Mouse (Mus musculus) liver, embryonic 14.5 days (tissue): Measurements from ENCODE around the gene Adipor2. TPM values are rescaled to one million over a fixed set of nuclear protein-coding genes. Genes with fewer than 3 reads are reported as not detected.

Experiments
- ATAC-seq: fragments of 200-750 bp; cut with Nextera tagmentation; 2 replicates; pipeline ENCODE4 v1.8.0; 2017; ENCODE audit warnings: moderate number of reproducible peaks, mild to moderate bottlenecking, moderate library complexity; ENCODE audit not compliant: insufficient read depth
- DNase-seq, 3 experiments: peaks; one replicate each; pipeline ENCODE4 v3.0.0-alpha.2; 2012 to 2013; ENCODE audit warnings: low read depth in 3 of 3, low spot score in 3 of 3
- H3K27ac ChIP-seq: fragments of 300-500 bp; sonication (generic); 2 replicates; pipeline ENCODE4 v1.5.1; 2014; ENCODE audit warnings: moderate library complexity, mild to moderate bottlenecking, control low read depth, inconsistent platforms
- H3K27me3 ChIP-seq: fragments of 300-500 bp; sonication (generic); 2 replicates; pipeline ENCODE4 v1.6.1; 2014; ENCODE audit warnings: mild to moderate bottlenecking, low read length, moderate library complexity; ENCODE audit not compliant: control insufficient read depth, insufficient read depth
- H3K36me3 ChIP-seq: fragments of 300-500 bp; sonication (generic); replicated peaks from 2 replicates; pipeline ENCODE4 v1.6.1; 2014; ENCODE audit warnings: low read depth; ENCODE audit not compliant: control insufficient read depth, insufficient read depth
- H3K4me1 ChIP-seq, 2 experiments: fragments of 200-500 bp in 1 of 2; fragments of 300-500 bp in 1 of 2; sonication (generic) in 1 of 2; replicated peaks; 2 replicates each; pipeline ENCODE4 v1.6.1; 2012 to 2014; ENCODE audit warnings: antibody characterized with exemption in 1 of 2, inconsistent platforms in 1 of 2, low read length in 1 of 2; ENCODE audit not compliant: control insufficient read depth in 2 of 2, insufficient read depth in 2 of 2
- H3K4me2 ChIP-seq: fragments of 300-500 bp; sonication (generic); 2 replicates; pipeline ENCODE4 v1.6.1; 2014; ENCODE audit warnings: low read depth, mild to moderate bottlenecking, control low read depth, moderate library complexity
- H3K4me3 ChIP-seq, 2 experiments: fragments of 200-500 bp in 1 of 2; fragments of 300-500 bp in 1 of 2; sonication (generic) in 1 of 2; 2 replicates each; pipeline ENCODE4 v1.5.1; 2012 to 2014; ENCODE audit warnings: low read depth in 2 of 2, low read length in 2 of 2, mild to moderate bottlenecking in 2 of 2, control low read depth in 1 of 2, inconsistent platforms in 1 of 2, moderate library complexity in 1 of 2; ENCODE audit not compliant: insufficient read depth in 1 of 2
- H3K9ac ChIP-seq: fragments of 300-500 bp; sonication (generic); replicated peaks from 2 replicates; pipeline ENCODE4 v1.6.1; 2014; ENCODE audit warnings: mild to moderate bottlenecking, control low read depth, moderate library complexity
- H3K9me3 ChIP-seq: fragments of 300-500 bp; sonication (generic); 2 replicates; pipeline ENCODE4 v1.6.1; 2016; ENCODE audit warnings: low read length, mixed read lengths; ENCODE audit not compliant: control insufficient read depth
- CTCF ChIP-seq: IDR thresholded peaks from 2 replicates; pipeline ENCODE4 v1.5.1; 2016; ENCODE audit warnings: antibody characterized with exemption, low read depth, control low read depth
- EP300 ChIP-seq: IDR thresholded peaks from 2 replicates; pipeline ENCODE4 v1.6.1; 2016; ENCODE audit warnings: antibody characterized with exemption, low read depth
- WGBS: fragments of 180-500 bp; shearing (Covaris S2); extraction: QIAGEN DNeasy Blood & Tissue Kit; methylation state at CpG from one replicate; pipeline ENCODE4 v1.1.7; 2014; ENCODE audit not compliant: insufficient replicate concordance; 5-methylcytosine and 5-hydroxymethylcytosine counted together
- polyA plus RNA-seq, 2 experiments: library from polyadenylated mRNA; depleted of rRNA in 1 of 2; stranded (reverse) in 1 of 2; unstranded in 1 of 2; fragments of >200 nt; fragmentation: Nextera tagmentation in 1 of 2; extraction: Ambion mirVana in 1 of 2; gene quantifications; 2 replicates each; pipeline versions ENCODE4 v1.2.1 to v1.2.3; 2012 to 2014

Adipor2 gene
- polyA plus RNA-seq, 2 experiments = 17.7 to 18.4 TPM

GRCm38 (mm10) chr6:119434394-119434793, 16.9 kb upstream of the Adipor2 start:
- no peak overlapping the region for H3K9ac ChIP-seq
- H3K4me1 ChIP-seq = 0 out of 4 replicates have a peak, but pooled peaks cover 0 to 3% of the 10 kb centered on the region in 2 experiments
- WGBS = 65% methylated on average over 4 of the region's 4 CpGs
- H3K9me3 ChIP-seq = no peaks in the 10 kb centered on the region
- no peak overlapping the region for H3K4me3 ChIP-seq
- ATAC-seq = no peak
- no peaks in the 10 kb centered on the region for H3K27me3 ChIP-seq
- no peak for TF ChIP-seq EP300
- TF ChIP-seq CTCF = no peak
- no peak overlapping the region for H3K27ac ChIP-seq
- no peak overlapping the region for H3K4me2 ChIP-seq
- no peaks in the 10 kb centered on the region for H3K36me3 ChIP-seq
- DNase-seq = no peak

- Histone ChIP-seq H3K4me1 (0 out of 4 replicates have a peak, but pooled peaks cover 0 to 2% of the 10 kb centered on the region in 2 experiments), H3K4me2 (no peak overlapping the region), H3K27ac (no peak overlapping the region), H3K4me3 (no peak overlapping the region), H3K9ac (no peak overlapping the region), H3K9me3 (no peaks in the 10 kb centered on the region), H3K27me3 (no peaks in the 10 kb centered on the region), H3K36me3 (no peaks in the 10 kb centered on the region)
- 65% methylated on average over 6 of the region's 6 CpGs for WGBS
- TF ChIP-seq CTCF (no peak), EP300 (no peak)
- DNase-seq (no peak), ATAC-seq (no peak)
These were observed 14.3 kb upstream of the Adipor2 start for GRCm38 (mm10) chr6:119431751-119432324.

- no peak overlapping the region for H3K4me2 ChIP-seq
These were observed 13.0 kb upstream of the Adipor2 start for GRCm38 (mm10) chr6:119430508-119430907.

GRCm38 (mm10) chr6:119429311-119429710, 11.8 kb upstream of the Adipor2 start:
- no peak for TF ChIP-seq CTCF
- TF ChIP-seq EP300 = no peak
- Histone ChIP-seq H3K27ac (no peak overlapping the region), H3K4me1 (no peaks in the 10 kb centered on the region), H3K9me3 (no peaks in the 10 kb centered on the region), H3K9ac (no peak overlapping the region), H3K4me2 (no peak overlapping the region), H3K27me3 (no peaks in the 10 kb centered on the region), H3K36me3 (no peaks in the 10 kb centered on the region), H3K4me3 (no peak overlapping the region)
- 81% methylated on average over 13 of the region's 13 CpGs for WGBS
- ATAC-seq (no peak), DNase-seq (no peak)

More at GRCm38 (mm10) chr6:119430508-119430907, 13.0 kb upstream of the Adipor2 start:
- Histone ChIP-seq H3K27ac (no peak overlapping the region), H3K4me1 (0 out of 4 replicates have a peak, but pooled peaks cover 0 to 2% of the 10 kb centered on the region in 2 experiments), H3K4me3 (no peak overlapping the region), H3K36me3 (no peaks in the 10 kb centered on the region), H3K9me3 (no peaks in the 10 kb centered on the region), H3K9ac (no peak overlapping the region), H3K27me3 (no peaks in the 10 kb centered on the region)
- ATAC-seq (no peak), DNase-seq (peak in 1 of 3 experiments; percentile 30)
- WGBS = 25% methylated on average over 2 of the region's 2 CpGs
- TF ChIP-seq EP300 (no peak), CTCF (peak; percentile 71)

- no peak overlapping the region for H3K4me2 ChIP-seq
- no peak for DNase-seq
- no peak for ATAC-seq
- H3K9ac ChIP-seq = no peak overlapping the region
- H3K36me3 ChIP-seq = no peaks in the 10 kb centered on the region
- no peaks in the 10 kb centered on the region for H3K27me3 ChIP-seq
- H3K4me1 ChIP-seq = no peaks in the 10 kb centered on the region
- H3K9me3 ChIP-seq = no peaks in the 10 kb centered on the region
- H3K27ac ChIP-seq = no peak overlapping the region
- no peak overlapping the region for H3K4me3 ChIP-seq
- 54% methylated on average over 3 of the region's 3 CpGs for WGBS
- TF ChIP-seq EP300 (no peak), CTCF (peak; percentile 62)
These were observed 11.1 kb upstream of the Adipor2 start for GRCm38 (mm10) chr6:119428611-119429010.
